Mouse (Mus musculus) midbrain, embryonic 15.5 days (tissue): ENCODE results near the gene Gm7075. TPM values are rescaled to one million over a fixed set of nuclear protein-coding genes. Genes with fewer than 3 reads are reported as not detected.
A peak's percentile ranks its signal among the peaks of the same experiment; 100 is the strongest.
"Not testable (repeated sequence)": the region's sequence is repeated elsewhere in the genome, so short reads cannot be mapped to it uniquely, and the experiment has no call there.

Source experiments
- ATAC-seq: fragments of 200-750 bp; cut with Nextera tagmentation; replicated peaks from 2 replicates; pipeline ENCODE4 v1.8.0; 2017; ENCODE audit warnings: moderate TSS enrichment
- H3K27ac ChIP-seq: fragments of 300-500 bp; sonication (generic); 2 replicates; pipeline ENCODE4 v1.5.1; 2015; ENCODE audit warnings: mild to moderate bottlenecking, inconsistent platforms
- H3K27me3 ChIP-seq: fragments of 300-500 bp; sonication (generic); replicated peaks from 2 replicates; pipeline ENCODE4 v1.6.1; 2015; ENCODE audit warnings: inconsistent platforms
- H3K36me3 ChIP-seq: fragments of 300-500 bp; sonication (generic); replicated peaks from 2 replicates; pipeline ENCODE4 v1.6.1; 2015; ENCODE audit warnings: inconsistent platforms
- H3K4me1 ChIP-seq: fragments of 300-500 bp; sonication (generic); 2 replicates; pipeline ENCODE4 v1.6.1; 2015; ENCODE audit warnings: inconsistent platforms
- H3K4me2 ChIP-seq: fragments of 300-500 bp; sonication (generic); 2 replicates; pipeline ENCODE4 v1.6.1; 2015; ENCODE audit warnings: inconsistent platforms, mild to moderate bottlenecking, moderate library complexity
- H3K4me3 ChIP-seq: fragments of 300-500 bp; sonication (generic); 2 replicates; pipeline ENCODE4 v1.5.1; 2015; ENCODE audit warnings: mild to moderate bottlenecking, inconsistent platforms
- H3K9ac ChIP-seq: fragments of 300-500 bp; sonication (generic); 2 replicates; pipeline ENCODE4 v1.6.1; 2015; ENCODE audit warnings: mild to moderate bottlenecking, inconsistent platforms
- H3K9me3 ChIP-seq: fragments of 300-500 bp; sonication (generic); 2 replicates; pipeline ENCODE4 v1.6.1; 2016; ENCODE audit warnings: inconsistent platforms
- WGBS: fragments of 180-500 bp; shearing (Covaris S2); methylation state at CpG from one replicate; pipeline ENCODE4 v1.1.7; 2015; ENCODE audit warnings: mixed read lengths; 5-methylcytosine and 5-hydroxymethylcytosine counted together
- polyA plus RNA-seq: library from polyadenylated mRNA; unstranded; fragments of >200 nt; fragmentation: Nextera tagmentation; extraction: Ambion mirVana; gene quantifications from 2 replicates; pipeline ENCODE4 v1.2.1, GENCODE M21; 2015

The Gm7075 gene
- not detected in 2 replicates for polyA plus RNA-seq

GRCm38 (mm10) chr10:63421739-63422735, at the start of gene Gm7075:
Gene Gm7075, minus strand, starts transcription at chr10:63421789.
- Histone ChIP-seq H3K27me3 (no peaks in the 10 kb centered on the region), H3K36me3 (no peaks in the 10 kb centered on the region), H3K4me3 (no peak within 1 kb of the TSS), H3K9ac (no peak within 1 kb of the TSS), H3K4me2 (no peak within 1 kb of the TSS), H3K4me1 (no peaks in the 10 kb centered on the region), H3K27ac (no peak within 1 kb of the TSS), H3K9me3 (no peaks in the 10 kb centered on the region)
- no peak for ATAC-seq
- WGBS: 90% methylated on average over 18 of the region's 18 CpGs

- no peak for ATAC-seq
- Histone ChIP-seq H3K4me1 (no peaks in the 10 kb centered on the region), H3K27me3 (no peaks in the 10 kb centered on the region), H3K9me3 (no peaks in the 10 kb centered on the region), H3K27ac (no peak overlapping the region), H3K4me2 (no peak overlapping the region), H3K9ac (no peak overlapping the region), H3K4me3 (no peak overlapping the region), H3K36me3 (no peaks in the 10 kb centered on the region)
- 47% methylated on average over 5 of the region's 5 CpGs for WGBS
Measured at GRCm38 (mm10) chr10:63460935-63461334, 39.3 kb upstream of the Gm7075 start.

GRCm38 (mm10) chr10:63457292-63458128, 35.9 kb upstream of the Gm7075 start:
- no peak overlapping the region for H3K4me3 ChIP-seq
- no peaks in the 10 kb centered on the region for H3K9me3 ChIP-seq
- H3K27ac ChIP-seq: no peak overlapping the region
- no peak overlapping the region for H3K9ac ChIP-seq
- H3K4me2 ChIP-seq: no peak overlapping the region
- no peak for ATAC-seq
- H3K4me1 ChIP-seq: no peaks in the 10 kb centered on the region; the same call in 1 of the 2 replicates
- 80% methylated on average over 17 of the region's 17 CpGs for WGBS
- H3K27me3 ChIP-seq: no peaks in the 10 kb centered on the region
- H3K36me3 ChIP-seq: no peaks in the 10 kb centered on the region

GRCm38 (mm10) chr10:63455110-63455878, 33.7 kb upstream of the Gm7075 start:
- ATAC-seq: peak; percentile 62; the same call in 1 of the 2 replicates
- no peaks in the 10 kb centered on the region for H3K36me3 ChIP-seq
- H3K4me1 ChIP-seq: no peaks in the 10 kb centered on the region; the same call in 1 of the 2 replicates
- no peak overlapping the region for H3K4me3 ChIP-seq
- no peaks in the 10 kb centered on the region for H3K9me3 ChIP-seq
- H3K27me3 ChIP-seq: no peaks in the 10 kb centered on the region
- H3K4me2 ChIP-seq: no peak overlapping the region
- no peak overlapping the region for H3K9ac ChIP-seq
- WGBS: 32% methylated on average over 8 of the region's 8 CpGs
- H3K27ac ChIP-seq: no peak overlapping the region

GRCm38 (mm10) chr10:63453926-63454325, 32.3 kb upstream of the Gm7075 start:
- H3K4me2 ChIP-seq: no peak overlapping the region
- no peaks in the 10 kb centered on the region for H3K36me3 ChIP-seq
- no peaks in the 10 kb centered on the region for H3K9me3 ChIP-seq
- no peaks in the 10 kb centered on the region; the same call in 1 of the 2 replicates for H3K4me1 ChIP-seq
- H3K9ac ChIP-seq: no peak overlapping the region
- no peak for ATAC-seq
- WGBS: 88% methylated on average over 4 of the region's 4 CpGs
- H3K27ac ChIP-seq: no peak overlapping the region
- no peaks in the 10 kb centered on the region for H3K27me3 ChIP-seq
- H3K4me3 ChIP-seq: no peak overlapping the region

- 93% methylated on average over 13 of the region's 13 CpGs for WGBS
- not testable (repeated sequence) for H3K4me1 ChIP-seq, H3K9ac ChIP-seq, H3K27ac ChIP-seq, ATAC-seq, H3K27me3 ChIP-seq, H3K36me3 ChIP-seq, H3K4me3 ChIP-seq, H3K9me3 ChIP-seq, H3K4me2 ChIP-seq
Measured at GRCm38 (mm10) chr10:63444602-63445387, 23.2 kb upstream of the Gm7075 start.

- no peak for ATAC-seq
Measured at GRCm38 (mm10) chr10:63439694-63440228, 18.2 kb upstream of the Gm7075 start.

GRCm38 (mm10) chr10:63438736-63439262, 17.2 kb upstream of the Gm7075 start:
- Histone ChIP-seq H3K9ac (no peak overlapping the region), H3K4me3 (no peak overlapping the region), H3K36me3 (no peaks in the 10 kb centered on the region), H3K4me2 (no peak overlapping the region), H3K9me3 (no peaks in the 10 kb centered on the region), H3K4me1 (no peaks in the 10 kb centered on the region), H3K27ac (no peak overlapping the region), H3K27me3 (no peaks in the 10 kb centered on the region)
- ATAC-seq: no peak

More at GRCm38 (mm10) chr10:63439694-63440228, 18.2 kb upstream of the Gm7075 start:
- Histone ChIP-seq H3K4me2 (no peak overlapping the region), H3K36me3 (no peaks in the 10 kb centered on the region), H3K27ac (no peak overlapping the region), H3K4me1 (no peaks in the 10 kb centered on the region), H3K9me3 (no peaks in the 10 kb centered on the region), H3K27me3 (no peaks in the 10 kb centered on the region), H3K9ac (no peak overlapping the region), H3K4me3 (no peak overlapping the region)
- WGBS: 72% methylated on average over 7 of the region's 7 CpGs

- no peaks in the 10 kb centered on the region for H3K36me3 ChIP-seq
- H3K27me3 ChIP-seq: no peaks in the 10 kb centered on the region
- H3K9ac ChIP-seq: no peak overlapping the region
- no peak overlapping the region for H3K4me2 ChIP-seq
- H3K9me3 ChIP-seq: no peaks in the 10 kb centered on the region
- peaks cover 5% of the 10 kb centered on the region; the same call in 1 of the 2 replicates for H3K4me1 ChIP-seq
- no peak overlapping the region for H3K27ac ChIP-seq
- H3K4me3 ChIP-seq: no peak overlapping the region
- 86% methylated on average over 2 of the region's 2 CpGs for WGBS
- no peak for ATAC-seq
Measured at GRCm38 (mm10) chr10:63432887-63433286, 11.3 kb upstream of the Gm7075 start.

- Histone ChIP-seq H3K9me3 (no peaks in the 10 kb centered on the region), H3K4me2 (no peak overlapping the region), H3K4me1 (peaks cover 5% of the 10 kb centered on the region; the same call in 1 of the 2 replicates), H3K27me3 (no peaks in the 10 kb centered on the region), H3K36me3 (no peaks in the 10 kb centered on the region), H3K9ac (no peak overlapping the region), H3K27ac (no peak overlapping the region), H3K4me3 (no peak overlapping the region)
- ATAC-seq: no peak
- 90% methylated on average over 8 of the region's 8 CpGs for WGBS
Measured at GRCm38 (mm10) chr10:63432099-63432498, 10.5 kb upstream of the Gm7075 start.
